Mouse (Mus musculus): ENCODE results near the gene Nek5. TPM values are rescaled to one million over a fixed set of nuclear protein-coding genes. Genes with fewer than 3 reads are reported as not detected.

Gene Nek5
- 0.05 and 0.22 TPM in 2 replicates for polyA plus RNA-seq (2012; rRNA removed; ENCODE audit: low replicate concordance)

GRCm38 (mm10) chr8:22124220-22125152 is at the start of gene Nek5:
Nek5 (minus strand) TSS chr8:22125053.

GRCm38 (mm10) chr8:22166080-22166603 is 41.3 kb upstream of the Nek5 start, which contains the start of gene Nek3:
Nek3 (minus strand) TSS chr8:22166435.

DNA sequence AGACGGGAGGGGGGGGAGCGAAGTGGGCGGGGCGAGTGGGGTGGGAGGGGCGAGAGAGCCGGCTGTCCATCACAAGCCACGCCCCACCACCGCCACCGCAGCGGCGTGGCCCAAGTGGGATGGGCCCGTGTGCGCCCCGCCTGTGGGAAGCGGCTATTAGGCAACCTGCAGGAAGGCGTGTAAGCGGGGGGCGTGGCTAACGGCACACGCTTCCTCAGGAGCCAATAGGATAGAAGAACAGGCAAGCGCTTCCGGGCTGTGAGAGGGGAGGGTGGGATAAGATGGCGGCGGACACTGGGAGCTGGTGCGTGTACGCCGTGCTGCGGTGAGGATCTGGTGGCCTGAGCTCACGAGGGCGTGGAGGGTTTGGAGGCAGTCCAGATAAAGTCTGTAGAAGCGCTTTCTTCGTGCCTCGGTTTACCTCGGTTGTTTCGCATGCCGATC is 64.4 kb downstream of the Nek5 start, which contains the start of gene Alg11:
Gene Alg11 (plus strand): TSS at position 276 of the 444 bp plus-strand sequence.

DNA sequence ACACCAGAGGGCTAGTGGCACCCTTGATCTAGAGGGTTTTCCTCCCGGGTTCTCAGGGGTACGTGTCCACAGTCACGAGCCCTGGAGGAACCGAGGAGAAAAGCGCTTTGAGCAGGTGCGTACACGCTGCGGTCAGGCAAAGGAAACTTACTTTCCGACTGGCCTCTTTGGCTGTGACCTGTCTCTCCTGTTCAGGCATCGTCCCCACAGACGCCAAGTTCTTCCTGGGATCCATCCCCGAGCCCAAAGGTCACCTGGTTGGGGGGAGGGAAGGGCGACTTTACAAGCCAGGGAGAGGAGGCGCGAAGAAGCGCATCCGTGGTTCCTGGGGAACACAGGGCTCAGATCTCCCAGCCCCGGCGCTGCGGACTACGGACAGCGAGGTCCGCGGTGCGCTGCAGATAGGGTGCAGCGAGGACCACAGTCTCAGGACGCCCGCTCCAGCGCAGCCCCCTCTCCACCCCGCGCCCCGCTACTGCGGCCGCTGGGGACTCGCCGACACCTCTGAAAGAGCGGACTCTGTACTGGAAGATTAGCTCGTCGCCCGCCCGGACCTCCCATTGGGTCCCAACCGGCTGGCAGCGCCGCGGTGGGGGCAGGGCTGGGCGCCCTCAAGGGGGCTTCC is 64.9 kb downstream of the Nek5 start, which contains the start of gene Atp7b:
Gene Atp7b (minus strand): TSS at position 485 of the 625 bp plus-strand sequence.

Other genes starting within 250 kb of the Nek5 start
- gene Defb9, start 239.6 kb downstream of the Nek5 start, polyA plus RNA-seq (2012; rRNA removed; ENCODE audit: low replicate concordance) = not detected in 2 replicates
- gene Defb11, start 218.6 kb downstream of the Nek5 start, polyA plus RNA-seq (2012; rRNA removed; ENCODE audit: low replicate concordance) = not detected in 2 replicates
- gene Defb15, start 192.3 kb downstream of the Nek5 start, polyA plus RNA-seq (2012; rRNA removed; ENCODE audit: low replicate concordance) = not detected in 2 replicates
- gene Defb35, start 186.7 kb downstream of the Nek5 start, polyA plus RNA-seq (2012; rRNA removed; ENCODE audit: low replicate concordance) = not detected in 2 replicates
- gene Defb13, start 178.3 kb downstream of the Nek5 start, polyA plus RNA-seq (2012; rRNA removed; ENCODE audit: low replicate concordance) = not detected in 2 replicates
- gene Fam90a1a, start 166.3 kb downstream of the Nek5 start, polyA plus RNA-seq (2012; rRNA removed; ENCODE audit: low replicate concordance) = not detected in 2 replicates
- gene Ccdc70, start 155.3 kb downstream of the Nek5 start, polyA plus RNA-seq (2012; rRNA removed; ENCODE audit: low replicate concordance) = not detected in 2 replicates
- 4.4 and 9.0 TPM in 2 replicates for gene Atp7b, start 64.7 kb downstream of the Nek5 start, polyA plus RNA-seq (2012; rRNA removed; ENCODE audit: low replicate concordance)
- gene Alg11, start 64.3 kb downstream of the Nek5 start, polyA plus RNA-seq (2012; rRNA removed; ENCODE audit: low replicate concordance) = 0.56 and 0.95 TPM in 2 replicates
- gene Nek3, start 41.4 kb upstream of the Nek5 start, polyA plus RNA-seq (2012; rRNA removed; ENCODE audit: low replicate concordance) = 2.3 and 2.8 TPM in 2 replicates
- 1.3 and 1.9 TPM in 2 replicates for gene Ckap2, start 60.8 kb upstream of the Nek5 start, polyA plus RNA-seq (2012; rRNA removed; ENCODE audit: low replicate concordance)
- 4.0 and 4.1 TPM in 2 replicates for gene Vps36, start 67.8 kb upstream of the Nek5 start, polyA plus RNA-seq (2012; rRNA removed; ENCODE audit: low replicate concordance)
- 0.41 and 0.55 TPM in 2 replicates for gene Thsd1, start 102.3 kb upstream of the Nek5 start, polyA plus RNA-seq (2012; rRNA removed; ENCODE audit: low replicate concordance)
- gene Tpte, start 158.4 kb upstream of the Nek5 start, polyA plus RNA-seq (2012; rRNA removed; ENCODE audit: low replicate concordance) = not detected in 2 replicates